Comparison of ENCODE assay signal across 13 mouse cellular contexts in the genomic region with DNA sequence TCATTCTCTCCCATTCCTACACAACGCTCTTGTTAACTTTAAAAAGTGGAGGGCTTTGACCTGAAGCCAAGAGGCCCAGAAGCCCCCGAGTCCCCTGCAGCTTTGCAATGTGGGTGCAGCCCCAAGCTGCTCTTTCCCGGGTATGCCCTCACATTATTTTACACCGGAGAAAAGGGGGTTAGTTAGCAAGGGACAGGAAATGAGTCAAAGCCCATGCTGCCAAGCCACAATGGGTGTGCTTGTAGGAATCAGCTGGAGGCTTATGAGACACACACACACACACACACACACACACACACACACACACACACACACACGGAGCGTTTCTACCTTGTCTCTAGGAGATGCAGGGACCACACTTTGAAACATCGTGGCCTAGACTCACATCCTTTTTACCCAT.
A peak's percentile ranks its signal among the peaks of the same experiment; 100 is the strongest.
DNase-seq lines count a peak whose midpoint lies in the region; ATAC-seq and TF ChIP-seq lines count a peak whose summit lies in the region.
"Had no signal": no experiment of that assay in that cellular context is flagged by ENCODE, and none has a peak within 500 bp of the region (broad histone marks: within the 10 kb centered on the region; RNA-seq: fewer than 3 reads in every experiment).

No protein-coding gene starts in this region.

- no peaks in the 10 kb centered on the region for H3K9me3 ChIP-seq in heart, embryonic 12.5 days (replicated peaks)
- no peaks in the 10 kb centered on the region for H3K9me3 ChIP-seq in MEL (replicated peaks; ENCODE audit: insufficient read depth, low read length)
- H3K9me3 ChIP-seq: forebrain, embryonic 13.5 days; midbrain, embryonic 10.5 days had no signal

- peak overlapping the region; percentile 11 for H3K27ac ChIP-seq in heart, adult 2 months
- H3K27ac ChIP-seq in heart, embryonic 12.5 days (ENCODE audit: poor library complexity, severe bottlenecking): no peak overlapping the region
- peak overlapping the region; percentile 71 for H3K27ac ChIP-seq in MEL (ENCODE audit: control insufficient read depth, low read depth, low read length)
- H3K27ac ChIP-seq: forebrain, embryonic 13.5 days; midbrain, embryonic 10.5 days had no signal

- no peak for TF ChIP-seq EP300 in heart, adult 2 months (IDR thresholded peaks at IDR 0.05; ENCODE audit: insufficient read depth, low read depth, low read length)
- TF ChIP-seq EP300 in MEL (IDR thresholded peaks at IDR 0.05; ENCODE audit: low read depth in 1 of 2, low read length in 2 of 2): 0 out of 4 replicates have a peak, but pooled peaks of 1 of the 2 experiments have one; percentile 23

- TF ChIP-seq POLR2A in heart, adult 2 months (IDR thresholded peaks at IDR 0.05; ENCODE audit: insufficient read depth, low read depth, low read length): no peak
- TF ChIP-seq POLR2A in MEL (IDR thresholded peaks at IDR 0.05; ENCODE audit: control insufficient read depth in 1 of 2, insufficient read depth in 1 of 2, low read depth in 1 of 2, low read length in 2 of 2, poor library complexity in 1 of 2): no peak

- no peak for TF ChIP-seq CTCF in heart, adult 2 months (IDR thresholded peaks at IDR 0.05)
- no peak for TF ChIP-seq CTCF in MEL (IDR thresholded peaks at IDR 0.05 in 2 of 3, conservative IDR thresholded peaks at IDR 0.05 in 1 of 3; ENCODE audit: control insufficient read depth in 1 of 3, insufficient read depth in 1 of 3, low read depth in 2 of 3, low read length in 3 of 3, poor library complexity in 1 of 3, severe bottlenecking in 1 of 3)

- H3K4me3 ChIP-seq in heart, adult 2 months: no peak overlapping the region
- no peak overlapping the region for H3K4me3 ChIP-seq in heart, embryonic 12.5 days
- peak overlapping the region; percentile 22 to 26 for H3K4me3 ChIP-seq in MEL (ENCODE audit: control insufficient read depth in 1 of 2, insufficient read depth in 1 of 2, low read depth in 2 of 2, low read length in 2 of 2)
- H3K4me3 ChIP-seq: forebrain, embryonic 13.5 days; midbrain, embryonic 10.5 days had no signal

- H3K79me2 ChIP-seq in heart, adult 2 months (replicated peaks; ENCODE audit: control insufficient read depth, insufficient read depth, low read length): no peaks in the 10 kb centered on the region
- H3K79me2 ChIP-seq in MEL (ENCODE audit: control insufficient read depth, insufficient read depth, low read length, poor library complexity): no peaks in the 10 kb centered on the region

- no peak overlapping the region for H3K4me2 ChIP-seq in heart, embryonic 12.5 days
- H3K4me2 ChIP-seq: forebrain, embryonic 13.5 days; lung, embryonic 14.5 days had no signal

- peak in 1 of 2 experiments; percentile 26 for DNase-seq in heart, adult 2 months
- peak; percentile 72 for DNase-seq in 3134 (ENCODE audit: extremely low read depth, insufficient read length, low spot score)
- DNase-seq in MEL (ENCODE audit: low read depth, low spot score): peak; percentile 71
- DNase-seq in kidney, postnatal 4 days: no peak
- no peak for DNase-seq in cerebellum, adult 9-10 months
- DNase-seq in frontal cortex, postnatal 25 days (ENCODE audit: low spot score in 2 of 2): no peak
- DNase-seq: cerebellum, adult 18-20 months; lung, embryonic 14.5 days had no signal

- H3K4me1 ChIP-seq in heart, adult 2 months (ENCODE audit: control insufficient read depth, insufficient read depth, low read length): peaks cover 42% of the 10 kb centered on the region
- peaks cover 74% of the 10 kb centered on the region for H3K4me1 ChIP-seq in heart, embryonic 12.5 days (replicated peaks)
- H3K4me1 ChIP-seq in MEL (ENCODE audit: control insufficient read depth in 1 of 2, insufficient read depth in 2 of 2, low read length in 2 of 2): peaks cover 5 to 28% of the 10 kb centered on the region in 2 experiments

- no peak overlapping the region for H3K9ac ChIP-seq in heart, adult 2 months (ENCODE audit: low read depth, low read length)
- H3K9ac ChIP-seq in heart, embryonic 12.5 days: no peak overlapping the region
- H3K9ac ChIP-seq in MEL (ENCODE audit: control insufficient read depth, low read depth, low read length, poor library complexity, severe bottlenecking): peak overlapping the region; percentile 50
- H3K9ac ChIP-seq: forebrain, embryonic 13.5 days; lung, embryonic 14.5 days had no signal

- intact Hi-C loops in heart, adult 2 months (cut with DNase I): no loop called here

- peaks cover 17% of the 10 kb centered on the region for H3K36me3 ChIP-seq in heart, adult 2 months (ENCODE audit: control insufficient read depth, insufficient read depth, low read length)
- H3K36me3 ChIP-seq in heart, embryonic 12.5 days: 0 out of 2 replicates have a peak, but pooled peaks cover 3% of the 10 kb centered on the region
- H3K36me3 ChIP-seq in MEL (ENCODE audit: control insufficient read depth in 1 of 2, insufficient read depth in 2 of 2, low read length in 2 of 2): peaks cover 0 to 14% of the 10 kb centered on the region in 2 experiments; a peak in 2 of 4 replicates
- H3K36me3 ChIP-seq: midbrain, embryonic 10.5 days had no signal

- no peak for TF ChIP-seq RAD21 in MEL (IDR thresholded peaks at IDR 0.05; ENCODE audit: low read depth, low read length)

- no peaks in the 10 kb centered on the region for H3K27me3 ChIP-seq in heart, adult 2 months (ENCODE audit: control insufficient read depth, insufficient read depth, low read length)
- no peaks in the 10 kb centered on the region for H3K27me3 ChIP-seq in heart, embryonic 12.5 days (replicated peaks)
- no peaks in the 10 kb centered on the region for H3K27me3 ChIP-seq in MEL (ENCODE audit: control insufficient read depth in 1 of 2, insufficient read depth in 2 of 2, low read length in 2 of 2)
- H3K27me3 ChIP-seq: forebrain, embryonic 13.5 days had no signal

- no peak for ATAC-seq in heart, embryonic 12.5 days (ENCODE audit: insufficient number of reproducible peaks, low FRiP score)
- ATAC-seq in hematopoietic stem cell, adult 5-6 weeks (replicated peaks in 1 of 2; ENCODE audit: insufficient read depth in 1 of 2, low FRiP score in 2 of 2, low TSS enrichment in 1 of 2, low read depth in 1 of 2, poor library complexity in 2 of 2, severe bottlenecking in 2 of 2): peak; percentile 32 to 43; a peak in 2 of 4 replicates
- ATAC-seq: forebrain, embryonic 13.5 days; inflammation-experienced regulatory T-cells, adult 6 months had no signal

- 35% methylated on average over 7 of the region's 7 CpGs for WGBS in heart, adult 2 months
- 64% methylated on average over 7 of the region's 7 CpGs for WGBS in heart, embryonic 12.5 days

TF ChIP-seq in MEL, 35 proteins besides CTCF, POLR2A, EP300 and RAD21:
- 0 out of 2 replicates have a peak, but pooled peaks have one; percentile 6 for TF ChIP-seq TBP (IDR thresholded peaks at IDR 0.05; ENCODE audit: low read depth, low read length)
- TF ChIP-seq MAZ (IDR thresholded peaks at IDR 0.05; ENCODE audit: low read depth, low read length): no peak
- TF ChIP-seq BHLHE40 (IDR thresholded peaks at IDR 0.05; ENCODE audit: borderline replicate concordance, low read depth, low read length): no peak
- peak; percentile 85 for TF ChIP-seq ETS1 (IDR thresholded peaks at IDR 0.05; ENCODE audit: low read depth, low read length)
- TF ChIP-seq UBTF (IDR thresholded peaks at IDR 0.05; ENCODE audit: borderline replicate concordance, insufficient read depth, low read depth, low read length): no peak
- 0 out of 2 replicates have a peak, but pooled peaks have one; percentile 5 for TF ChIP-seq MAX (IDR thresholded peaks at IDR 0.05; ENCODE audit: low read length)

Comparison
In these comparisons a context has a peak if more than half of its experiments do, and no peak if none do; other contexts are left out.
1. DNase-seq: peak in 3134 (single experiment) and MEL (single experiment); none in kidney, postnatal 4 days (0 of 2), cerebellum, adult 9-10 months (single experiment) and frontal cortex, postnatal 25 days (0 of 2).
2. H3K4me3 ChIP-seq: peak in MEL (2 of 2); none in heart, adult 2 months (single experiment) and heart, embryonic 12.5 days (single experiment).